Mouse (Mus musculus) liver (tissue): ENCODE measurements around the gene Nfic.

Experiments used
- DNase-seq: peaks from one replicate; pipeline ENCODE4 v3.0.0-alpha.2; 2020; ENCODE audit warnings: mixed read lengths

The Nfic gene

GRCm38 (mm10) chr10:81455181-81455895, at the start of gene Nfic:
TSS of gene Nfic (minus strand) at chr10:81455635.
- DNase-seq: no peak

DNA sequence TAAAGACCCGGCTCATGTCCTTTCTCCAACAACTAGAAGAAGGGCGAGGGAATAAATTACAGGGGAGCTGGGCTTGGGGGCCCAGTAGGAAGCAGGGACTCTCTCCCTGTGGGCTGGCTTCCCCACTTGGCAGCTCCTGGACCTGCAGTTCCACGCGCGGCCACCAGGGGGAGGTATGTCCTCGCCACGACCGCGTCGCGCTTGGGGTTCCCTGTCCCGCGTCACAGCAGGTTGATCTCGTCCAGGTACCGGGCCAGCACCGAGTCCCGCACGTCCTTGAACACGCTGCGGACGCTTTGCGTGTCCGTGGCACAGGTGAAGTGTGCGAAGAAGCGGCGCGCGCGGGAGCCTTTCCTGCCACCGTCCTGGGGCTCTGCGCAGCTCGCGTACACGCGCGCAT, 47.2 kb upstream of the Nfic start:
- peak; percentile 88 for DNase-seq

- DNase-seq: no peak
These were observed 46.4 kb upstream of the Nfic start for GRCm38 (mm10) chr10:81501863-81502262.

DNA sequence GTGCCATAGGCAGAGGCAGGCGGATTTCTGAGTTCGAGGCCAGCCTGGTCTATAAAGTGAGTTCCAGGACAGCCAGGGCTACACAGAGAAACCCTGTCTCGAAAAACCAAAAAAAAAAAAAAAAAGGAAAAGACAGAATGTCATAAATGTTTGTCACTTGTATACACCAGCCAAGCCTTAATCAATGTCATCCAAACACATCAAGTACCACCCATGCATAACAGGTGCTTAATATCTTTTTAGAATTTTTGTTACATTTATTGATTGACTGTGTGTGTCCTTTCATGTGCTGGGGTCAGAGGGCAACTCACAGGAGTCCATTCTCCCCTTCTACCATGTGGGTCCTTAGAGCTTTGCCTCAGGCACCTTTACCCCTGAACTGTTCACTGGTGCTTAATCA, 44.6 kb upstream of the Nfic start, which contains the start of gene S1pr4:
S1pr4 (minus strand) TSS at position 101 of the 400 bp plus-strand sequence.
- no peak for DNase-seq

DNA sequence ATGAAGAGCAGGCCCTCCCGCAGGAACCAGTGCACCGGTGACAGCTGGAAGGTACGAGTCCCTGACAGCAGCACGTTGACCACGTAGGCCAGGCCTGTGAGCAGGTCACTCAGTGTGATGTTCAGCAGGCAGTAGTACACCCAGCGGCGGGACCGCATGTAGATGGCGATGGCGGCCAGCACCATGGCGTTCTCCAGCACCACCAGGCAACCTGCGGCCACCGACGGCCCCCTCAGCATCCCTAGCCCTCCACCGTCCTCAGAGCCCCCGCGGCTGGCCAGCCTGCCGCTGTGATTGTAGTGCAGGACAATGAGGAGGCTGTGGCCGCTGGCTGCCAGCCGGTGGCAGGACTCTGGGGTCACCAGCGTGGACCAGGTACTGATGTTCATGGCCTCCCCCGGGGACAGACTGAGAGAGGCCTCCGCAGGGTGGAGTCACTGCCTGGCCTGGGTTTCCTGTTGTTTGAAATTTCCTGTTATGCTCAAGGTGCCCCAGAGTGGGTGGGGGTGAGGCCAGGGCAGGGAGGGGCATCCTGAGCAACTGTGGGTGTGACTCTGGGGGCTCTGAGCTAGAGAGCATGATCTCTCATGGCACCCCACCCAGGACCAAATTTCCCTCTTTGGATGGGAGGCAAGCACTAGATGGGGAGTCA, 43.9 kb upstream of the Nfic start:
- DNase-seq: peak; percentile 58

- no peak for DNase-seq
These were observed 43.1 kb upstream of the Nfic start for GRCm38 (mm10) chr10:81498316-81499249.

GRCm38 (mm10) chr10:81497401-81498270, 42.2 kb upstream of the Nfic start:
- peak; percentile 72 for DNase-seq

DNA sequence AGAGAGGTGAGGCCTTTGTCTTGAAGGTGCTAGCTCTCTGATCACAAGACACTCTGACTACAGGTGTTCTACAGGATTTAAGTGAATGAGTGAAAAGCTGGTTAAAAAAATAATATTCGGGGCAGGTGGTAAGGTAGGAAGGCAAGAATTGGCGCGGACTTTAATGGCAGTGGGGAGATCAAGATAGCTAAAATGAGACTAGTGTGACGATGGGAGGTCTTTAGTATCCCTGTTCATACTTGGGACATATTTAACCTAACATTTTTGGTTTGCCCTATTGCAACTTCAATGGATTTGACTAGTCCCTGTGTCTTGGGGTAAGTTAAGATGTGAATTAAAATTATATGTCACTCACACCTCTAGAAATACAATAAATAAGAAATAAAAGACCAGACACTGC, 41.5 kb upstream of the Nfic start:
- DNase-seq: no peak

DNA sequence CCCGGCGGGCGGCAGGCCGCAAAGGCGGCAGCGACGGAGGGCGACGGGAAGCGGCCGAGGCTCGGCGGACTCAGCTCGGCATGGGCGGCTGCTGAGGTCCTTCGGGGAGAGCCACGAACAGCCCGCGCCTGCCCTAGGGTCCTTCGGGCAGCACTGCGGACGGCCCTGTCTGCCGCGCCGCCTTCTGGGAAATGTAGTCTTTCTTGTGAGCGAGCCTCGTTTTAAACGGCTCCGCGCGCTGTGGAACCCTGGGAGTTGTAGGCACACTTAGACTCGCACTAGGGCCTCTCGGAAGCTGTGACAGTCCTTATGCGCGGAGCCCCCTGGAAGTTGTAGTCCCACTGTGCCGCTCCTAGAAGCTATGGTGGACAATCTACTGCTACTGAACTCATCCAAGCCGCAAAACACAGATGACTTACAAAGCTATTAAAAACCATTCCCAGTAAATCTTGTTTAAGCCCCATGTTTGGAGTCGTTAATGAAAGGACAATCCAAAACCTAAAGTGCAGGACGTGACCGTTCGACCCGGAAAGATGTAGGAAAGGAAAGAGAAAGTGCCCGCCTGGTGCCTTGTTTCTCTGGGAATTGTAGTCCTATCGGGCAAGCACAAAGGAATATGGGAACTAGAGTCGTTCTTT, 40.9 kb upstream of the Nfic start, which contains the start of gene Ncln:
Ncln (minus strand) TSS at position 129 of the 638 bp plus-strand sequence.
- peak; percentile 98 for DNase-seq

DNA sequence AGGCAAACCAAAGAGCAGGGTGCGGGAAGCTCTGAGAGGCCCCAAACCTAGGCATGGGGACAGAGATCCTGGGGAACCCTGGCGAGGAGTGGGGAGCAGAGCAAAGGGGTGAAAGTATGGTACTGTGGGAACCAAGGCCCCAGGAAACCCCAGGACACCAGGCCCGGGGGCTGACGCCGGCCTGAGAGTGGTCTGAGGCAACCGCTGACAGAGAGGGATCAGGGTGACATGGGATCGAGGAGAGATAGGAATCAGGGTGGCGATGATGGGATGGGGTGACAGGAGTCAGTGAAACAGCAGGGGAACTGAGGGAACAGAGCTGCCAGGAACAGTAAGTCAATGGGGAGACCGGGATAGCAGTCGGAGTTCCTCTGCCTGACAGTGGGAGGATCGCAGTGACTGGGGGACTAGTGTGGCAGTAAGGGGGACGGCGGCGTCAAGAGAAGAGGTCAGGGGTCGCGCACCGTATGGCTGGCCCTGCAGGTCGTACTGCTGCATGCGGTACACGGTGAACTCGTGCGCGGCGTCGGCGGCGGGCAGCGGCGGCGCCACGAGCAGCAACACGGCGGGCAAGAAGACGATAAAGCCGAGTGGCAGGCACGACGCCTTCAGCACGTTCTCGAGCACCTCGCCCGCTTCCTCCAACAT, 40.3 kb upstream of the Nfic start:
- DNase-seq: no peak

- no peak for DNase-seq
These were observed 39.7 kb upstream of the Nfic start for GRCm38 (mm10) chr10:81495151-81495550.

- DNase-seq: no peak
These were observed 39.0 kb upstream of the Nfic start for GRCm38 (mm10) chr10:81494260-81495041.

DNA sequence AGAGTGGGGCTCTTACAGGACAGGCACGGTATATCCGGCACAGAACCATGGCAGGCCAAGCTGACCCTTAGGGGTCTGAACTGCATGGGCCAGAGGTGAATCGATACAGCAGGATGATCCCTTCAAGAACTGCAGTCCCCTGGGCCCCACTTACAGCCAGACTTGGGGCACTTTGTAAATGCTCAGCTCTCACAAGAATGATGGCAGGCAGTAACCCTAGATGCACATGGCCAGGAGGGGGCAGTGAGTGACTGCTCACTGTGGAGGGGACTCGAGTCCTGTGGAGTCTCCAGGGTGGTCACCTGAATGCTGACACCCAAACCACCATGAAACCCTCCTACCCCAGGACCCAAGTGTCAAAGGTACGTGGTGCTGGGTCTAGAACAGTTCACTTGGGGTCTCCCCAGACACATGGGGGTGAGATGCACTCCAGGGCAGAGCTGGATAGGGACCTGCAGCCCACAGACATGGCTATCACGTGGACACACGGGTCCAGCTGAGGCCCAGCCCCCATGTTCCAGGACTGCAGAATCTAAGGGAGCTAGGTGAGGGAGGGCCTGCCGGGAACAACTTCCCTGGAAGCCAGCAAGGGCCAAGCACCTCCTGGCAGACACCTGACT, 38.3 kb upstream of the Nfic start:
- no peak for DNase-seq

DNA sequence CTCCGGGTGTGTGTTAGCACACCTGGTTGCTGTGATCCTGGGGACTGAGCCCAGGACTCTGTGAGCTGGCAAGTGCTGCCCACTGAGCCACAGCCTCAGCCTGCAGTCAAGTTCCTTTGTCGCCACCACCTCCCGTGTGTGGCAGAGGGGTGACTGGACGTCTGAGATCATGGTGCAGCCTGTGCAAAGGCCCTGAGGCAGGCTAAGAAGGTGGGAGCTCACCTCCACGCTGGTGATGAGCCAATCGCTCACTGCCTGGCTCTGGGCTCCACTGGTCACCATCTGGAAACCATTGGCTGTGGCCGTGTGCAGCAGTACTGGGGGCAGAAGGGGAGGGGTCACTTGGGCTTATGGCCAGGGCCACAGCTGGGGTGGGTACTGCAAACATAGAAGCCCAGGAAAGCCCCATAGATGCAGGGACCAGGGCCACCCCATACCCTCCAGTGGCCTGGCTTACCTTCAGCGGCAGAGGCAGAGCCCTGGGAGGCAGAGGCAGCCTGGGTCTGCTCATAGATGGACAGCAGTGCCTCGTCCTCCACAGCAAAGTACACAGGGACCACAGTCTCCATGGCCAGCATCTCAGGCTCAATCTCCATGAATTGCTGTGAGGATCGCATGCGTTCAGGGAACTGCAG, 37.3 kb upstream of the Nfic start:
- no peak for DNase-seq

GRCm38 (mm10) chr10:81491018-81491417, 35.6 kb upstream of the Nfic start:
- DNase-seq: no peak

GRCm38 (mm10) chr10:81489941-81490340, 34.5 kb upstream of the Nfic start:
- DNase-seq: no peak

DNA sequence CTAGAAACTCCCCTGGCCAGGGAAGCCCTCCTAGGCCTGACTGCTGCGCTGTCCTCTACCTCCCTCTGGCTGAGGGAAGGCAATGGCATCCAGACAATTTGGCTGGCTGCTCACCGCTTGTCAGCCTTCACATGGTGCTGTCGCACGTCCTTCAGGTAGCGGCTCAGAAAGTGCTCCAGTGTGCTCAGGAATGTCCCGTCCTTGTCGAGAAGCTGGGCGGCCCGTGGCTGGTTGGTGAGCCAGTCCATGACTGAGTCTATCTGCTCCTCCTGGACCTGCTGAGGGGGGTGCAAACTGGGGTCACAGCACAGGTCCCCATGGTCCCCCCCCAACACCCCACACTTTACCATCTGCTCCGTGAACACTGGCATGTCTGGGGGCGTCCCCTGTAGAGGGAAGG, 32.6 kb upstream of the Nfic start:
- no peak for DNase-seq

- no peak for DNase-seq
These were observed 31.1 kb upstream of the Nfic start for GRCm38 (mm10) chr10:81486496-81486895.

- DNase-seq: no peak
These were observed 30.1 kb upstream of the Nfic start for GRCm38 (mm10) chr10:81485479-81486018.
